35 mouse cellular contexts compared by ENCODE assay signal in the genomic region with DNA sequence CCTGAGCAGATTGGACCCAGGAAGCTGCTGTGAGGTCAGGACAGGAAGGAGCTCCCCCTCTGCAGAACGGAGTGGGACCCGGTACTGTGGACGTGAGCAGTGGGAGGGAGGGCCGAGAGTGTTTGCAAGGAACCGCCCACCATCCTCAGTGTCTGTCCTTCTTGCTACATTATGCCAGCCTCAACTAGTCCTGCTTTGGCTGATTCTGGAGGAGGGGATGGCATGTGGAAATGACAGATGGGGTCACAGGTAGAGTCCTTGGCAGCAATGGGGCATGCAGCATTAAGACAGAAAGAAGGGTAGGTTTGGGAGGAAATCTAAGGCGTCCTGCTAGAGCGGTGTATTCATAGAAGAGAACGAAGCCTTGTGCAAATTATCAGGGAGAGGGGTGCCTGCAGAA. TPM values are rescaled to one million over a fixed set of nuclear protein-coding genes. Genes with fewer than 3 reads are reported as not detected.
A peak's percentile ranks its signal among the peaks of the same experiment; 100 is the strongest.
DNase-seq lines count a peak whose midpoint lies in the region; ATAC-seq lines count a peak whose summit lies in the region.
"Had no signal": no experiment of that assay in that cellular context is flagged by ENCODE, and none has a peak within 500 bp of the region (broad histone marks: within the 10 kb centered on the region; RNA-seq: fewer than 3 reads in every experiment).

No protein-coding gene starts in this region.

- peaks cover 4% of the 10 kb centered on the region for H3K27me3 ChIP-seq in megakaryocyte, embryonic 14.5 days (replicated peaks)
- H3K27me3 ChIP-seq: CH12.LX; kidney, embryonic 15.5 days; limb, embryonic 15.5 days; liver, embryonic 13.5 days; neural tube, embryonic 12.5 days had no signal

- H3K4me3 ChIP-seq in megakaryocyte, embryonic 14.5 days (replicated peaks), result peak overlapping the region; percentile 81
- H3K4me3 ChIP-seq: forebrain, embryonic 12.5 days; heart, embryonic 10.5 days; heart, embryonic 15.5 days; kidney, embryonic 15.5 days; limb, embryonic 15.5 days; liver, embryonic 13.5 days; midbrain, embryonic 12.5 days; myocyte; neural tube, embryonic 12.5 days had no signal

- ATAC-seq in cerebellum, adult (ENCODE audit: insufficient number of reproducible peaks, low FRiP score, low TSS enrichment), result no peak
- no peak for ATAC-seq in megakaryocyte, adult 5-6 weeks (ENCODE audit: poor library complexity, severe bottlenecking)
- ATAC-seq: forebrain, postnatal 0 days; inflammation-experienced regulatory T-cells, adult 6 months; lung, postnatal 0 days had no signal

- peaks cover 4% of the 10 kb centered on the region; the same call in 1 of the 2 replicates for H3K9me3 ChIP-seq in megakaryocyte, embryonic 14.5 days
- H3K9me3 ChIP-seq: forebrain, embryonic 12.5 days; heart, embryonic 10.5 days; heart, embryonic 15.5 days; kidney, embryonic 15.5 days; limb, embryonic 15.5 days; liver, embryonic 13.5 days; midbrain, embryonic 12.5 days; neural tube, embryonic 12.5 days had no signal

- no peaks in the 10 kb centered on the region for H3K36me3 ChIP-seq in megakaryocyte, embryonic 14.5 days (replicated peaks; ENCODE audit: low read length)
- H3K36me3 ChIP-seq: forebrain, embryonic 12.5 days; heart, embryonic 10.5 days; heart, embryonic 15.5 days; kidney, embryonic 15.5 days; limb, embryonic 15.5 days; liver, embryonic 13.5 days; midbrain, embryonic 12.5 days; neural tube, embryonic 12.5 days had no signal

- DNase-seq in cerebellum, adult 11 months, result peak; percentile 32
- peak; percentile 25 for DNase-seq in cerebellum, adult 8-10 months
- peak; percentile 56 to 60 for DNase-seq in cerebellum, postnatal 25 days
- no peak for DNase-seq in kidney, postnatal 10 days
- DNase-seq in gastrocnemius, adult 18-20 months (ENCODE audit: low spot score), result no peak
- DNase-seq: adrenal gland, adult 8-10 months; forebrain, postnatal 0 days; gastrocnemius, postnatal 10 days; kidney, adult 18-20 months; kidney, postnatal 36 days; layer of hippocampus, postnatal 36 days; left cerebral cortex, postnatal 4 days; liver, embryonic 13.5 days; lung, adult 18-20 months; right cerebral cortex, postnatal 4 days; thymus, adult 2 months had no signal

- peaks cover 13% of the 10 kb centered on the region for H3K4me1 ChIP-seq in megakaryocyte, embryonic 14.5 days
- H3K4me1 ChIP-seq: heart, embryonic 15.5 days; kidney, embryonic 15.5 days; limb, embryonic 15.5 days; liver, embryonic 13.5 days; neural tube, embryonic 12.5 days had no signal

RNA-seq across cellular contexts. Expression of a gene that starts 40.4 kb away (rescaled TPM):
- polyA plus RNA-seq in megakaryocyte, embryonic 14.5 days (2012; ENCODE audit: insufficient read depth, low replicate concordance), result not detected in 2 replicates
- not detected in 2 replicates for total RNA-seq in megakaryocyte, adult 5-6 weeks (2015)
- not detected in 2 replicates for total RNA-seq in megakaryocyte, adult 5-6 weeks (2017)
- not detected for total RNA-seq in gastrocnemius, adult 18-20 months (2021)
- total RNA-seq: gastrocnemius, postnatal 10 days; heart, postnatal 25 days; midbrain, postnatal 0 days had no signal
- polyA plus RNA-seq: C2C12; forebrain, embryonic 12.5 days; heart, embryonic 10.5 days; inflammation-experienced regulatory T-cells, adult 6 months; liver, embryonic 13.5 days; midbrain, embryonic 12.5 days; myocyte; spleen, adult 2 months; stomach, postnatal 0 days had no signal

RNA-seq across cellular contexts. Expression of a gene that starts 40.5 kb away (rescaled TPM):
- polyA plus RNA-seq in megakaryocyte, embryonic 14.5 days (2012; ENCODE audit: insufficient read depth, low replicate concordance), result 1.3 and 4.4 TPM in 2 replicates
- total RNA-seq in megakaryocyte, adult 5-6 weeks (2015), result 12.5 and 13.3 TPM in 2 replicates
- total RNA-seq in megakaryocyte, adult 5-6 weeks (2017), result 24.5 and 25.6 TPM in 2 replicates
- 10 to 100 TPM; 12.1 to 14.2 TPM for total RNA-seq in gastrocnemius, adult 18-20 months (2021)

Comparison
In these comparisons a context has a peak if more than half of its experiments do, and no peak if none do; other contexts are left out.
1. DNase-seq: peak in cerebellum, adult 11 months (single experiment), cerebellum, adult 8-10 months (single experiment) and cerebellum, postnatal 25 days (2 of 2); none in kidney, postnatal 10 days (single experiment) and gastrocnemius, adult 18-20 months (single experiment).